Mouse (Mus musculus) embryonic fibroblast, embryonic 13.5 days (primary cell): ENCODE results near the gene Cep41. TPM values are rescaled to one million over a fixed set of nuclear protein-coding genes. Genes with fewer than 3 reads are reported as not detected.

Source experiments
- H3K27ac ChIP-seq: 2 replicates; pipeline ENCODE4 v1.5.1; 2012; ENCODE audit warnings: low read length, control low read depth, inconsistent platforms; ENCODE audit not compliant: insufficient read depth
- H3K4me1 ChIP-seq: 2 replicates; pipeline ENCODE4 v1.6.1; 2011; ENCODE audit warnings: low read length; ENCODE audit not compliant: control insufficient read depth, insufficient read depth
- H3K4me3 ChIP-seq: 2 replicates; pipeline ENCODE4 v1.5.1; 2011; ENCODE audit warnings: mild to moderate bottlenecking, control low read depth, low read length; ENCODE audit not compliant: insufficient read depth
- CTCF ChIP-seq: IDR thresholded peaks from 2 replicates; pipeline ENCODE4 v1.5.1; 2011; ENCODE audit warnings: mild to moderate bottlenecking, control low read depth, low read length, moderate library complexity, borderline replicate concordance; ENCODE audit not compliant: insufficient read depth
- POLR2A ChIP-seq: IDR thresholded peaks from 2 replicates; pipeline ENCODE4 v1.6.1; 2011; ENCODE audit warnings: low read depth, mild to moderate bottlenecking, control low read depth, low read length, moderate library complexity
- polyA plus RNA-seq: library from polyadenylated mRNA; stranded (reverse); fragments of >200 nt; gene quantifications from 2 replicates; pipeline ENCODE4 v1.2.4, GENCODE M21; 2011; ENCODE audit warnings: low read depth; ENCODE audit not compliant: missing spikeins, insufficient read length

Gene Cep41
- polyA plus RNA-seq, 1 experiment = 14.9 TPM

DNA sequence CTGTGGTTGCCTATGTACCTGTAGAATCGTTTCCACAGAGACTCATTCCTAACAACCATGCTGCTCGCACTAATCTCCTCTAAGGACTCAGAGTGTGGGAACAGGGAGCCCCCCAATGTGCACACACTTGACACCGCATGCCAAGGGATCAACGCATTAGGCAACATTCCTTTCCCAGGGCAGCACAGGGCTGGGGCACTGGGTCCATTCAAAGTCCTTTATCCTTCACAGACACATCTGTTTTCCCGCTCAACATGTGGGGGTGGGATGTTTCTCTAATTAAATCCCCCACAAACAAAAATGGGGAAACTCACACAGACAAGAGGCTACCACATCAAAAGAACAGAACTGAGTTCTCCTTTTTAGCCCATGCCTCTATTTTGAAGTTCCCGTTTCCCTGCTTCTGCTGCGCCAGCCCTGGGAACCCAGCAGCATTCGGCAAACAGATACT is 77.0 kb downstream of the Cep41 start:
- Histone ChIP-seq H3K27ac (no peak overlapping the region), H3K4me1 (no peaks in the 10 kb centered on the region; the same call in 1 of the 2 replicates), H3K4me3 (no peak overlapping the region)
- TF ChIP-seq CTCF (no peak), POLR2A (no peak)

DNA sequence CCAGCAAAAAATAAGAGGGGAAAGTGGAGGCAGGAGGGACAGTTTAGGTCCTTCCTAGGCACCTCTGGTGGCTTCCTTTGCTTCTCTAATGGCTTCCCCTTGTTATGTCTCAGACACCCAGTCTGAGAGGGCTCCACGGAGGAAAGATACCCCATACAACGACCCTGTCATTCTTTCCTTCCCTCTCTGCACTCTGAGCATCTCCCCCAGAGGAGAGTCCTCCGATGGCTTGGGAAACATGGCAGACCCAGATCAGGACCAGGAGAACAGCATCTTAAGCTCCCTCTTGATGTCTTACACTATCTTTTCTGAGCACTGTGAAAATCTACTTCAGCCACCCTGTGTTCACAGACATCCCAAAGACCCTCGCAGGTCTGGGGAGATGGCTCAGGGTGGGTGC is 77.8 kb downstream of the Cep41 start:
- Histone ChIP-seq H3K4me1 (no peaks in the 10 kb centered on the region; the same call in 1 of the 2 replicates), H3K4me3 (no peak overlapping the region), H3K27ac (no peak overlapping the region)
- TF ChIP-seq CTCF (no peak), POLR2A (no peak)

- TF ChIP-seq POLR2A (no peak), CTCF (no peak)
- no peaks in the 10 kb centered on the region; the same call in 1 of the 2 replicates for H3K4me1 ChIP-seq
- no peak overlapping the region for H3K27ac ChIP-seq
- no peak overlapping the region for H3K4me3 ChIP-seq
Observed at GRCm38 (mm10) chr6:30614251-30614650, 79.3 kb downstream of the Cep41 start.

DNA sequence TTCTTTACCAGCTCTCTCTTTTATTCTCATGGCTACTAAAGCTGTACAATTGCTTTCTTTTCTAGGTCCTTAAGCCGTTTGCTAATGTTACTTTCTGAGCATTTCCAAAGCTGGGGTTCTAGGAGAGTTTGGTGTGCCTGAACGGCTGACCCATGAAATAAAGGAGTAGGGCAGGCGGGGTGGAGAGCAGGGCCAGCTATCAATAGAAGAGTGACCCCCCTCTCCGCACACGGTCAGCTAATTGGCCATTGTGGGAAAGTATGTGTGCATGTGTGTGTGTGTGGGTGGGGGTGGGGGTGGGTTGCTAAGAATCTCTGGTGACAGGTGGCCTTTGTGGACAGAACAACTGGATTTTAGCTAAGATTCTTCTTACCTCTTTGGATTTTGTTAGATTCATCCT is 82.3 kb downstream of the Cep41 start:
- Histone ChIP-seq H3K4me3 (no peak overlapping the region), H3K4me1 (no peaks in the 10 kb centered on the region; the same call in 1 of the 2 replicates), H3K27ac (no peak overlapping the region)
- TF ChIP-seq POLR2A = no peak
- no peak for TF ChIP-seq CTCF

- Histone ChIP-seq H3K27ac (no peak within 1 kb of the TSS), H3K4me1 (no peaks in the 10 kb centered on the region), H3K4me3 (no peak within 1 kb of the TSS)
- TF ChIP-seq CTCF = no peak
- no peak for TF ChIP-seq POLR2A
Observed at GRCm38 (mm10) chr6:30610710-30611109, 82.8 kb downstream of the Cep41 start, which contains the start of gene Cpa5. Gene Cpa5 (plus strand): TSS chr6:30611010.

DNA sequence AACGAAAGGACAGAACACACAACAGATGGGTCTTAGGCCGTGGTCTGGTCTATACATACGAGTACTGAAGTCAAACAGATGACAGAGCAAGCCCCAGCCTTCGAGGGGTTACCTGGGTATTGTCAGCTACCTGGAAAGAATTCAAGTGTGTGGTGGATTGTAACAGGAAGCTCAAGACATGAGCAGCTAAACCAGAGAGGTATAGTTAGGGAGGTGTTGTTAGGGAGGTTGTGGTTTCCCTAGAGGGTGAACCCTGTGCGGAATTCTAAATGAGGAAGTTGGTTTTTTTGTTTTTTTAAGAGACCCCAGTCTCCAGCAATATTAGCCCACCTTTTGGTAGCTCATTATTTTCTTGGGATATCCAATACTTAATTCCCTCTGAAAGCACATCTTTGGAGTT is 87.9 kb downstream of the Cep41 start:
- Histone ChIP-seq H3K4me1 (no peaks in the 10 kb centered on the region), H3K4me3 (no peak overlapping the region), H3K27ac (no peak overlapping the region)
- TF ChIP-seq CTCF = no peak
- TF ChIP-seq POLR2A = no peak

DNA sequence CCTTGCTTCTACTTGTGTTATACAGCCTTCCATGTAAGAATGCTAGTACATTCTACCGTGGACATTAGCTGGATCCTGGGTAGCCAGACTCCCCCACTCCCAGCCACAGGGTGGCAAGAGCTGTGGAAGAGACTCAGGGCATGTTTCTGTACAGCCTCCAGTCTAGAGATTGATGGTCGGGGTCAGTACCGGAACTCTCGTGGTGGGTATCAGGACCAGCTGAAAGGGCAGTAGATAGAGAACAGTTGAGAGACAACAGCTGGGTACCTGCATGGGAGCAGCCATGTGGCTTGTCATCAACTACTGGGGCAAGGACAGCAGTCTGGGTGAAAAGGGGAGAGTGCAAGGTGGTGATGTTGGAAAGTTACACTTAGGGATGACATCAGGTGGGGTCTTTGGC is 88.4 kb downstream of the Cep41 start:
- Histone ChIP-seq H3K4me1 (no peaks in the 10 kb centered on the region), H3K27ac (no peak overlapping the region), H3K4me3 (no peak overlapping the region)
- TF ChIP-seq CTCF (no peak), POLR2A (no peak)

DNA sequence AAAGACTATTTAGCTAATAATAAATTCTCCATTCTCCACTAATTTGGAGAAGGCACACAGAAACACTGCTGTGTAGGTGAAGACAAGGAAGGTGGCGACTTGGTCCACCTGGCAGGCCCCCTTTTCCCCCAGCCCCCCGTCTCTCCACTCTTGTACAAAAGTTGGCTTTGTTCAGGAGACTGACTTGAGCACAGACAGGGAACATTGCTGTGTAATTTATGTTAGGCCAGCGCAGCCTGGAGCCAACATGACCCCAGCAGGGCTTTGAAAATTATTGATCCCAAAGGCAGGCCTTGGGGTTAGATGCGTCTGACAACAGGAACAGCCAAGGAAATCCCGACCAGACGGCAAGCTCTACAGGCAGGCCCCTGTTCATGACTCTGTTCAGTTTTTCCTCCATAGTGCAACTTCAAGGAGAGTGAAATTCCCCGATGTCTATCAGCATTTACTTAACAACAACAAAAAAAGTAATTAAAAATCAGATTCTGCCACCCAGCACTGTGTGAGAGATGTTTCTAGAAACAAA is 89.1 kb downstream of the Cep41 start:
- H3K27ac ChIP-seq = no peak overlapping the region
- TF ChIP-seq CTCF (no peak), POLR2A (no peak)
- no peaks in the 10 kb centered on the region for H3K4me1 ChIP-seq
- no peak overlapping the region for H3K4me3 ChIP-seq

Other genes with a start within 250 kb of the Cep41 start
- gene Tmem209, start 184.0 kb downstream of the Cep41 start, polyA plus RNA-seq = 68.8 and 84.7 TPM in 2 replicates
- not detected in 2 replicates for gene Ssmem1, start 183.9 kb downstream of the Cep41 start, polyA plus RNA-seq
- gene Cpa2, start 152.2 kb downstream of the Cep41 start, polyA plus RNA-seq = 1.2 TPM in 1 of 2 replicates, not detected in the other
- gene Cpa4, start 125.4 kb downstream of the Cep41 start, polyA plus RNA-seq = 1.5 and 2.1 TPM in 2 replicates
- not detected in 2 replicates for gene Cpa5, start 82.7 kb downstream of the Cep41 start, polyA plus RNA-seq
- gene Cpa1, start 54.5 kb downstream of the Cep41 start, polyA plus RNA-seq = not detected in 2 replicates
- gene Mest, start 29.8 kb upstream of the Cep41 start, polyA plus RNA-seq = 44.3 and 540 TPM in 2 replicates
- 43.8 and 44.1 TPM in 2 replicates for gene Copg2, start 203.0 kb upstream of the Cep41 start, polyA plus RNA-seq
- not detected in 2 replicates for gene Tsga13, start 221.8 kb upstream of the Cep41 start, polyA plus RNA-seq